Mouse (Mus musculus): ENCODE data around the gene Dtx4.

The Dtx4 gene

GRCm38 (mm10) chr19:12418312-12418711 lies 82.9 kb downstream of the Dtx4 start:
- DNase-seq (ENCODE audit: low spot score in 2 of 2): no peak

GRCm38 (mm10) chr19:12417361-12417760 lies 83.9 kb downstream of the Dtx4 start, which contains the start of gene Olfr1441:
TSS of gene Olfr1441 (plus strand) at chr19:12417433.
- no peak for DNase-seq (ENCODE audit: low spot score in 2 of 2)

All from urinary bladder, postnatal 4 days (tissue).